Mouse (Mus musculus): Measurements from ENCODE around the gene Myt1l. TPM values are rescaled to one million over a fixed set of nuclear protein-coding genes. Genes with fewer than 3 reads are reported as not detected.

Gene Myt1l
- polyA plus RNA-seq, 1 experiment from 2014 or later = 0.03 TPM

GRCm38 (mm10) chr12:29657061-29657460 lies 128.9 kb downstream of the Myt1l start:
- no peak overlapping the region for H3K27ac ChIP-seq (ENCODE audit: low read length)
- no peaks in the 10 kb centered on the region; the same call in 1 of the 2 replicates for H3K27me3 ChIP-seq (ENCODE audit: control insufficient read depth, insufficient read depth, low read length)
- no peaks in the 10 kb centered on the region for H3K4me1 ChIP-seq (ENCODE audit: control insufficient read depth, insufficient read depth, low read length)
- no peak overlapping the region for H3K4me2 ChIP-seq (ENCODE audit: low read depth, low read length)
- ATAC-seq (replicated peaks; ENCODE audit: extremely low read depth, insufficient read depth, low FRiP score) = no peak
- H3K9ac ChIP-seq (ENCODE audit: low read length) = no peak overlapping the region
- H3K4me3 ChIP-seq (ENCODE audit: low read length) = no peak overlapping the region
- no peaks in the 10 kb centered on the region for H3K9me3 ChIP-seq (replicated peaks; ENCODE audit: control insufficient read depth, low read length)
- no peaks in the 10 kb centered on the region for H3K36me3 ChIP-seq (ENCODE audit: control insufficient read depth, insufficient read depth)
- 38% methylated on average over 3 of the region's 3 CpGs for WGBS

GRCm38 (mm10) chr12:29657870-29658269 lies 129.7 kb downstream of the Myt1l start:
- H3K4me3 ChIP-seq (ENCODE audit: low read length) = no peak overlapping the region
- no peaks in the 10 kb centered on the region for H3K4me1 ChIP-seq (ENCODE audit: control insufficient read depth, insufficient read depth, low read length)
- H3K36me3 ChIP-seq (ENCODE audit: control insufficient read depth, insufficient read depth) = no peaks in the 10 kb centered on the region
- no peaks in the 10 kb centered on the region; the same call in 1 of the 2 replicates for H3K27me3 ChIP-seq (ENCODE audit: control insufficient read depth, insufficient read depth, low read length)
- no peak overlapping the region for H3K27ac ChIP-seq (ENCODE audit: low read length)
- ATAC-seq (replicated peaks; ENCODE audit: extremely low read depth, insufficient read depth, low FRiP score) = no peak
- H3K4me2 ChIP-seq (ENCODE audit: low read depth, low read length) = no peak overlapping the region
- no peaks in the 10 kb centered on the region for H3K9me3 ChIP-seq (replicated peaks; ENCODE audit: control insufficient read depth, low read length)
- WGBS = 68% methylated on average over 2 of the region's 2 CpGs
- no peak overlapping the region for H3K9ac ChIP-seq (ENCODE audit: low read length)

- no peak overlapping the region for H3K27ac ChIP-seq (ENCODE audit: low read length)
- no peaks in the 10 kb centered on the region for H3K27me3 ChIP-seq (ENCODE audit: control insufficient read depth, insufficient read depth, low read length)
- no peaks in the 10 kb centered on the region for H3K36me3 ChIP-seq (ENCODE audit: control insufficient read depth, insufficient read depth)
- no peaks in the 10 kb centered on the region for H3K4me1 ChIP-seq (ENCODE audit: control insufficient read depth, insufficient read depth, low read length)
- WGBS = 89% methylated on average over 7 of the region's 7 CpGs
- no peaks in the 10 kb centered on the region for H3K9me3 ChIP-seq (replicated peaks; ENCODE audit: control insufficient read depth, low read length)
- no peak overlapping the region for H3K9ac ChIP-seq (ENCODE audit: low read length)
- no peak overlapping the region for H3K4me3 ChIP-seq (ENCODE audit: low read length)
- no peak for ATAC-seq (replicated peaks; ENCODE audit: extremely low read depth, insufficient read depth, low FRiP score)
- no peak overlapping the region for H3K4me2 ChIP-seq (ENCODE audit: low read depth, low read length)
These were observed 143.8 kb downstream of the Myt1l start for GRCm38 (mm10) chr12:29671984-29672383.

GRCm38 (mm10) chr12:29675594-29676362 lies 147.6 kb downstream of the Myt1l start:
- H3K4me3 ChIP-seq (ENCODE audit: low read length) = no peak overlapping the region
- WGBS = 31% methylated on average over 14 of the region's 14 CpGs
- H3K4me1 ChIP-seq (ENCODE audit: control insufficient read depth, insufficient read depth, low read length) = no peaks in the 10 kb centered on the region
- H3K27ac ChIP-seq (ENCODE audit: low read length) = no peak overlapping the region
- no peak overlapping the region for H3K9ac ChIP-seq (ENCODE audit: low read length)
- H3K27me3 ChIP-seq (ENCODE audit: control insufficient read depth, insufficient read depth, low read length) = no peaks in the 10 kb centered on the region
- H3K36me3 ChIP-seq (ENCODE audit: control insufficient read depth, insufficient read depth) = no peaks in the 10 kb centered on the region
- H3K9me3 ChIP-seq (replicated peaks; ENCODE audit: control insufficient read depth, low read length) = no peaks in the 10 kb centered on the region
- no peak overlapping the region for H3K4me2 ChIP-seq (ENCODE audit: low read depth, low read length)
- ATAC-seq (replicated peaks; ENCODE audit: extremely low read depth, insufficient read depth, low FRiP score) = no peak

- Histone ChIP-seq H3K36me3 (ENCODE audit: control insufficient read depth, insufficient read depth) (no peaks in the 10 kb centered on the region), H3K9ac (ENCODE audit: low read length) (no peak overlapping the region), H3K27ac (ENCODE audit: low read length) (no peak overlapping the region), H3K9me3 (replicated peaks; ENCODE audit: control insufficient read depth, low read length) (no peaks in the 10 kb centered on the region), H3K4me1 (ENCODE audit: control insufficient read depth, insufficient read depth, low read length) (no peaks in the 10 kb centered on the region), H3K4me3 (ENCODE audit: low read length) (no peak overlapping the region), H3K27me3 (ENCODE audit: control insufficient read depth, insufficient read depth, low read length) (no peaks in the 10 kb centered on the region), H3K4me2 (ENCODE audit: low read depth, low read length) (no peak overlapping the region)
- 43% methylated on average over 8 of the region's 8 CpGs for WGBS
- no peak for ATAC-seq (replicated peaks; ENCODE audit: extremely low read depth, insufficient read depth, low FRiP score)
These were observed 154.2 kb downstream of the Myt1l start for GRCm38 (mm10) chr12:29682384-29682783.

GRCm38 (mm10) chr12:29682946-29683345 lies 154.8 kb downstream of the Myt1l start:
- Histone ChIP-seq H3K9me3 (replicated peaks; ENCODE audit: control insufficient read depth, low read length) (no peaks in the 10 kb centered on the region), H3K4me2 (ENCODE audit: low read depth, low read length) (no peak overlapping the region), H3K36me3 (ENCODE audit: control insufficient read depth, insufficient read depth) (no peaks in the 10 kb centered on the region), H3K4me1 (ENCODE audit: control insufficient read depth, insufficient read depth, low read length) (no peaks in the 10 kb centered on the region), H3K27ac (ENCODE audit: low read length) (no peak overlapping the region), H3K4me3 (ENCODE audit: low read length) (no peak overlapping the region), H3K27me3 (ENCODE audit: control insufficient read depth, insufficient read depth, low read length) (no peaks in the 10 kb centered on the region), H3K9ac (ENCODE audit: low read length) (no peak overlapping the region)
- ATAC-seq (replicated peaks; ENCODE audit: extremely low read depth, insufficient read depth, low FRiP score) = no peak
- 76% methylated on average over 8 of the region's 8 CpGs for WGBS

- no peaks in the 10 kb centered on the region for H3K27me3 ChIP-seq (ENCODE audit: control insufficient read depth, insufficient read depth, low read length)
- no peak overlapping the region for H3K4me3 ChIP-seq (ENCODE audit: low read length)
- 22% methylated on average over 8 of the region's 8 CpGs for WGBS
- H3K9me3 ChIP-seq (replicated peaks; ENCODE audit: control insufficient read depth, low read length) = no peaks in the 10 kb centered on the region
- no peak for ATAC-seq (replicated peaks; ENCODE audit: extremely low read depth, insufficient read depth, low FRiP score)
- no peak overlapping the region for H3K9ac ChIP-seq (ENCODE audit: low read length)
- no peaks in the 10 kb centered on the region for H3K36me3 ChIP-seq (ENCODE audit: control insufficient read depth, insufficient read depth)
- no peak overlapping the region for H3K4me2 ChIP-seq (ENCODE audit: low read depth, low read length)
- H3K27ac ChIP-seq (ENCODE audit: low read length) = no peak overlapping the region
- H3K4me1 ChIP-seq (ENCODE audit: control insufficient read depth, insufficient read depth, low read length) = no peaks in the 10 kb centered on the region
These were observed 158.1 kb downstream of the Myt1l start for GRCm38 (mm10) chr12:29686241-29686640.

GRCm38 (mm10) chr12:29691566-29691965 lies 163.4 kb downstream of the Myt1l start:
- Histone ChIP-seq H3K27ac (ENCODE audit: low read length) (no peak overlapping the region), H3K4me1 (ENCODE audit: control insufficient read depth, insufficient read depth, low read length) (peaks cover 12% of the 10 kb centered on the region), H3K4me3 (ENCODE audit: low read length) (no peak overlapping the region), H3K36me3 (ENCODE audit: control insufficient read depth, insufficient read depth) (no peaks in the 10 kb centered on the region), H3K4me2 (ENCODE audit: low read depth, low read length) (no peak overlapping the region), H3K9ac (ENCODE audit: low read length) (no peak overlapping the region), H3K9me3 (replicated peaks; ENCODE audit: control insufficient read depth, low read length) (no peaks in the 10 kb centered on the region), H3K27me3 (ENCODE audit: control insufficient read depth, insufficient read depth, low read length) (no peaks in the 10 kb centered on the region)
- WGBS = 71% methylated on average over 5 of the region's 5 CpGs
- ATAC-seq (replicated peaks; ENCODE audit: extremely low read depth, insufficient read depth, low FRiP score) = no peak

- no peak overlapping the region for H3K4me3 ChIP-seq (ENCODE audit: low read length)
- ATAC-seq (replicated peaks; ENCODE audit: extremely low read depth, insufficient read depth, low FRiP score) = no peak; the same call in 1 of the 2 replicates
- no peak overlapping the region for H3K4me2 ChIP-seq (ENCODE audit: low read depth, low read length)
- peaks cover 22% of the 10 kb centered on the region for H3K4me1 ChIP-seq (ENCODE audit: control insufficient read depth, insufficient read depth, low read length)
- no peak overlapping the region for H3K9ac ChIP-seq (ENCODE audit: low read length)
- peak overlapping the region; percentile 44; the same call in 1 of the 2 replicates for H3K27ac ChIP-seq (ENCODE audit: low read length)
- no peaks in the 10 kb centered on the region for H3K36me3 ChIP-seq (ENCODE audit: control insufficient read depth, insufficient read depth)
- 18% methylated on average over 2 of the region's 2 CpGs for WGBS
- H3K9me3 ChIP-seq (replicated peaks; ENCODE audit: control insufficient read depth, low read length) = no peaks in the 10 kb centered on the region
- no peaks in the 10 kb centered on the region for H3K27me3 ChIP-seq (ENCODE audit: control insufficient read depth, insufficient read depth, low read length)
These were observed 167.0 kb downstream of the Myt1l start for GRCm38 (mm10) chr12:29695194-29695593.

Measured in heart, embryonic 16.5 days (tissue).